Mouse (Mus musculus): ENCODE measurements at regions not wholly inside any gene's neighbourhood (a gene's known extent, or its start where the extent isn't known, plus 50 kb on each side); places are given as distances from the start of the nearest gene placed in this dataset.
"Not testable (repeated sequence)": the region's sequence is repeated elsewhere in the genome, so short reads cannot be mapped to it uniquely, and the experiment has no call there.

DNA sequence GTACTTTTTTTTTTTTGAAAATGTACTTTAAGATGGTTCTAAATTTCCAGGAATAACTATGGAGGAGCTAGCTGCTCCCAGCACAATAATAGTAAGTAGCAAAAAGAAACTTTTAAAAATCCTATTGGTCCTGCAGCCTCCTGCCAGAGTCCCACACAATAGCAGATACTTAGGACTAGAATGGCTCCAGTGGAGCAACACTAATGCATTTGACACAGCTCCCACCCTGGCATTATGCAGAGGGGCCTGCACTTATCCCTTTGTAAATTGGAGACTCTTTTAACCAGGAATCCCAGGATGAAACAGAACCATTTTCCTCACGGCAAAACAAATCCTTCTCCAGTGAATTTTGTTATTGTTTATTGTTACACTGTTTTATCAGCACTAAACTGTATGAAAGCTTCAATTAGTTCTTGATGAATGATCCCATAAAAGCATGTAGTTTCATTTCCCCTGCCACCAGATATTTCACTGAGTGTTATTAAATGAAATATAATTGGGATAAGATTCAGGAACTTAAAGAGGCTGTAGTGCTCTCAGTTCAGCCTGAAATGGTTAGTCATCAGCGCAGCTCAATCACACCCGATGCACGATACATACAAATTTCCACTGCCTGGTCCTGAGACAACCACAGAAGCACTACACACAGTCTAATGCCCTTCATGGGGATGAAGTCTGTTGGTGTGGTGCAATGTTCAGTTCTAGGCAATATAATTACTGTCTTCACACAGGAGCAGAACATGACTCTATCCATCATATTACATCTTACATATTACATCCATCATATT, 708.6 kb upstream of the Mms22l start:
- DNase-seq (ENCODE audit: low spot score in 2 of 2), result no peak

- no peak for DNase-seq (ENCODE audit: low spot score in 2 of 2)
Measured at GRCm38 (mm10) chr4:23823516-23823915, 672.7 kb upstream of the Mms22l start.

DNA sequence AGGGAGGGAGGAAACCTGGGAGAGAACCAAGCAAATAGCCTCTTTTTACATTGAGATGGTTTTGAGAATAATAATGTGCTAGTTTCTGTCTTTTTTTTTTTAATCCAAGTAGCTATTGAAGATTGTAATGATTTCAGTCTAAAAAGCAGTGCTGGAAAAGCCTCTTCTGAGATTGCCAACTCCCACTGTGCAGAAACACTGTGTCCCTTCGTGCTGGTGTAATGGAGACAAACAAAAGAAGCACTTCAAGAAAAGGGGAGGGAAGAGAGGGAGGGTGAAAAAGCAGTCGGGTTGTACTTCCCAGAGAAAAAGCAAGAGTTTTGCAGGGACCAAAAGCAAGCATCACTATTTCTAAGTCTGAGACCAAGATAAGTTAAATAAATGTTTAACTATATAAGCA, 669.4 kb upstream of the Mms22l start:
- DNase-seq (ENCODE audit: low spot score in 2 of 2), result no peak

DNA sequence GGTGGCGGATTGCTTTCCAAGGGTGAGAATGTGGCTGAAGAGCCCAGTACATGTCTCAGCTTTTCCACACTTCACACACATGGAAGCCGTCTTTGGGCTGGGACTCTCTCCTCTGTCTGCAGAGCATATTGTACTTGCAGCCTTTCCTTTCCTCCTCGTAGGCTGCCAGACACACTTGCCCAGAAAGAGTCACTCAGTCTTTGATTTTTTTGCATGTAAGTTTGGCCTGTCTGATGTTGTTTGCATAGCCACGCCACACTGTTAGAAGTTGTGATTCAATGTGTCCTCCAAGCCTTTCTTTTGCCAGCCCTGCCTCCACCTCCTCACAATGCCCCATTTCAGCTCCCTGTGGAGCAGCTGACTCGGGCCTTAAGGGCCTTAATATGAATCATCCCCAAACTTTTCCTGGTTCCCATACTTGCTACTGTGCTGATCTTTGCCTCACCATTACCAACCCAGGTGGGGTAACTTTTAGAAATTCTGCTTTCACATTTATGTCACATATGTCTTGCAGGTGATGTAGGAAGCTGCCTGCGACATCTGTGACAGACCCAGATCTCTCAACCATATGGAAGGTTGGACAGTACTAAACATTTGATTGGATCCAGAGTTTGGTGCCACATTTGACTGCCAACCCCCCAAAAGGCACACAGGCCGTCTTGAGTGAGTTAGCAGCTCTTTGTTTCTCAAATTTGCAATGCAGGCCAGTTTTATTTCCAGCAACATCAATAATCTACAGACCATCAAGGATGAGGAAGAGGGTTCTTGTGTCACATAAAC, 663.7 kb upstream of the Mms22l start:
- peak in 1 of 2 experiments; percentile 2 for DNase-seq (ENCODE audit: low spot score in 2 of 2)

DNA sequence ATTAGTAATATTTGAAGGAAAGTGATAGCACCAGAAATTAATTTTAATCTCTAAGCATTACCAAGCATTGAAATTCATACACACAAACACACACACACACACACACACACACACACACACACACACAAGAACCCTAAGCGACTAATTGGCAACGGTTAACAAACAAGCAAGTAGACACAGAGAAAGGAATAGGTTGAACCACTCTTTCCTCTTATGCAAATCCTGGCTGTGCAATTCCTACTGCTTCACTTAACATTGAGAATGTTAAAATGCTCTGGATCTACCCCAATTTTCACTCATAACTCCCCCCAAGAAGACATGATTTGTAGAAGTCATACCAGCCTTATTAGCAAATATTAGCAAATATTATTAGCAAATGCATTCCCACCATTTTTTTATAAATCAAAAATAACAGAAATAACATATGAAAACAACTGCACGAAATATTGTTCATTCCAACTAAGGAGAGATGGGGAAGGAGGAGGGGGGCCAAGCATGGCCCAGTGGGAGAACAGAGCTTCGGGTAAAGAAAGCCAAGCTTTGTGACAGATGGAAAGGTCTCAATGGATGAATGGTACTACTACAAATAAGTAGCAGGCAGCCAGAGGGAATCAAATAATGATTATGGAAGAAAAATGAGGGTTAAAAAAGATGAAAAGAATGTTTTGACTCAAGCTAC, 652.5 kb upstream of the Mms22l start:
- DNase-seq (ENCODE audit: low spot score in 2 of 2), result no peak

DNA sequence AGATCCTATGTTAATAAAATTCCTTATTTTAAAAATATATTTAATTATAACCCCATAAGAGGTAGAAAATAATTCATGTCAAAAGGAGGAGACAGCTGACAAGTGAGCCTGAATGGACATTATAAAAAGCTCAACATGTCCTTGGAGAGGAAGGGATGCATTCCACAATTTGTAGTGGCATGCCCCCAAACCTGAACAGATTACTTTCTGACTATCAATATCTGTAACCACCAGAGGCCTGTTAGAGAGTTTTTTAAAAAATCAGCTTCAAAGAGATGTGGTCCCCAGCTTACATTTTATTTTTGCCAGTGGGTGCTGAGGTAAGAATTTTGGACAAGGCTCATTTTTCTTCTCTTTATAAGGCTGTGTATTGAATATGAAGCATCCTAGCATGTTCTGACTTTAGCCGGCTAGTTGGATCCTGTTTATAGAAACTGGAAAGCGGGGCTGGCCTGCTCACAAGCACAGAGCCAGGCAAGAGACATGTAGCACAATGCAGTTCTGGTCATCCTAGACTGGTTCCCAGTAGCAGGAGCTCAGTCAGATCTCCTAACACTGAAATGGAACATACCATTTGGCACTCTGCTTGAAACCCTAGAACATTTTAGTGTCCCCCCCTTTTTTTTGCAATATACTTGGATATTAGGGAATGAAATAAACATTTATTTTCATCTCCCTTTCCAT, 651.8 kb upstream of the Mms22l start:
- DNase-seq (ENCODE audit: low spot score in 2 of 2), result no peak

- no peak for DNase-seq (ENCODE audit: low spot score in 2 of 2)
Measured at GRCm38 (mm10) chr4:23845263-23845662, 651.0 kb upstream of the Mms22l start.

GRCm38 (mm10) chr4:23850640-23851039, 645.6 kb upstream of the Mms22l start:
- DNase-seq (ENCODE audit: low spot score in 2 of 2), result no peak

DNA sequence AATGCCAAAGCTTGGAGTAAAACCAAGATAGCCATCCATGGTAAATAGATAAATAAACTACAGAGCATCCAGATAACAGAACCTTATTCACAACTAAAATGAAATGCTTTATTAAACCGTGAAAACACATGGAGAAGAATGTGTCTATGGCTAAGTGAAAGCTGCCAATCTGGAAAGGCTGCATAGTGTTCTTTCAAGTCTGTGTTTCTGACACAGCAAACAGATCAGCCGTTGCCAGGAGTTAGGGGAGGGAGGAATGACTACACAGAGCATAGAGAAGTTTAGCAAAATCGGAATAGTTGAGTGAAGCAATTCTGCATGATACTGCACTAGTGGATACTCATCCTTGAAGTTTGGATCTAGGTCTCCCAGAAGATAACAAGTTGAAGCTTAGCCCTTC, 633.8 kb upstream of the Mms22l start:
- DNase-seq (ENCODE audit: low spot score in 2 of 2), result no peak

DNA sequence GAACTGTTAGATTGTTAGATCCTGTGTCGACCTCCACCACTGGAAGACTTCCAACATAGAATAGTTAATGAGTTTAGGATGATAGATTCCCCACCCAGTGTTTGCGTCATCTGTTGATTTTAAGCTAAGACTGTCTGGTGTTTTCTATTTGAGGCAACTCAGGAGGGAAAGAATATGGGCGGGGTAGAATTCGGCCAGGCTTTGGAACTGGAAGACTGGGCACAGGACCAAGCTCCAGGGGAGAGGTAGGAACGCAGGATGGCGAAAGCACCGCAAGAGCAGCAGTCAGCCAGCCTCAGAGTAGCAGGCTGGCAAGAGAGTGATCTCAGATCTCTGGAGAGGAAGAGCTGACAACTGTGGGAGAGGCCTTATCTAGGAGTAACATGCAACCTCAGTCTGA, 616.2 kb upstream of the Mms22l start:
- no peak for DNase-seq (ENCODE audit: low spot score in 2 of 2)

DNA sequence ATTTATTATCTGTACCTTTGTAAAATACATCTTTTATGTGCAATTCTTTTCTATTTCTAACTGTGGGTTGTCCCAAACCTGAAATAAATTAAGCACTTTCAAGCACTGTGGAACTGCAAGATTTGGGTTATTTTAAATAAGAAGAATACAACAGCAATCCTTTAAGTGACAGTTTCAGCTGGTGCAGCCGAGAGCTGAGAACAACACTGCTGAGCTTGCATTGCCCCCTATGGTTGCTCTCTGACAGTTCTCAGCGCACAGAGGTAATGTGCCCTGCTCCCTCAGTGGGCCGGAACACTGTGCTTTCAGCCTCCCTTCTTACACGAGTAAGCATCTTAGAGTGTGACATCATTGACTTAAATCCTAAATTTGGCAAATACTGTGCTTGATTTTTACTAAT, 582.9 kb upstream of the Mms22l start:
- DNase-seq (ENCODE audit: low spot score in 2 of 2), result no peak

- no peak for DNase-seq (ENCODE audit: low spot score in 2 of 2)
Measured at GRCm38 (mm10) chr4:23913822-23914221, 582.4 kb upstream of the Mms22l start.

DNA sequence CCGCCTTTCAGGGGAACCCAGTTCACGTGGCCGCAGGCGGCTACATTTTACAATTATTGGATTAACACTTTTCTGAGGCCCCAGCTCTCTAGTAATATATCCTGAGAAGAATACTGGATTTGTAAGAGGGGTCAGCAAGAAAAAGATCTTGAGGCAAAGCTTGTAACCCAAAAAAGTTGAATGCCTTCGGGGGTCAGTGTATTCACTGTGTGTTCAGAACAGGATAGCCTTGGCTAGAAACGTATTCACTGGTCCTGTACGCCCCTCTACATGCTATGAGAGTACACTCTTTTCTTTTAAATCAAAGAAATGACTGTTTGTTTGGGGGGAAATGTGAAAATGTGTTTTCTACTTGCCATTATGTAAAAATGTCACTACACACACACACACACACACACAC, 581.8 kb upstream of the Mms22l start:
- DNase-seq (ENCODE audit: low spot score in 2 of 2), result no peak

- no peak for DNase-seq (ENCODE audit: low spot score in 2 of 2)
Measured at GRCm38 (mm10) chr4:23921520-23921919, 574.7 kb upstream of the Mms22l start.

DNA sequence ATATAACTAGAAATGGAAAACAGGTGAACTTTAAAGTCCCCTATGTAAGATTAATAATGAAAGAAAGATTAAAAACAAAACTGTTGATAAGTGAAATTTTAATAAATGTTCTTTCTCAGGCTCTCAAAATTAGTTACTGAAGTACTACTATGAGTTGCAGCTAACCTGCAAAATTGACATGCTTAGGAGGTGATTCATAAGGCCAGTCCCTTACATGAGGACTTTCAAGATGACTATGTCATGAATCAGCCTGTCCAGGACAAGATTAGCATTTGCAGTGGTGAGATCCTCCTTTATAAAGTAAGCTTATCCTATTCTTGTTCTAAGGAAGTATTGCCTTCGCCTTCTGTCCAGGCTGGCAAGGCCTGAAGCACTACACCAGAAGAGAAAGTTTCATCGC, 542.1 kb upstream of the Mms22l start:
- DNase-seq (ENCODE audit: low spot score in 2 of 2), result no peak

GRCm38 (mm10) chr4:23982193-23982592, 514.1 kb upstream of the Mms22l start:
- not testable (repeated sequence) for DNase-seq (ENCODE audit: low spot score in 2 of 2)

DNA sequence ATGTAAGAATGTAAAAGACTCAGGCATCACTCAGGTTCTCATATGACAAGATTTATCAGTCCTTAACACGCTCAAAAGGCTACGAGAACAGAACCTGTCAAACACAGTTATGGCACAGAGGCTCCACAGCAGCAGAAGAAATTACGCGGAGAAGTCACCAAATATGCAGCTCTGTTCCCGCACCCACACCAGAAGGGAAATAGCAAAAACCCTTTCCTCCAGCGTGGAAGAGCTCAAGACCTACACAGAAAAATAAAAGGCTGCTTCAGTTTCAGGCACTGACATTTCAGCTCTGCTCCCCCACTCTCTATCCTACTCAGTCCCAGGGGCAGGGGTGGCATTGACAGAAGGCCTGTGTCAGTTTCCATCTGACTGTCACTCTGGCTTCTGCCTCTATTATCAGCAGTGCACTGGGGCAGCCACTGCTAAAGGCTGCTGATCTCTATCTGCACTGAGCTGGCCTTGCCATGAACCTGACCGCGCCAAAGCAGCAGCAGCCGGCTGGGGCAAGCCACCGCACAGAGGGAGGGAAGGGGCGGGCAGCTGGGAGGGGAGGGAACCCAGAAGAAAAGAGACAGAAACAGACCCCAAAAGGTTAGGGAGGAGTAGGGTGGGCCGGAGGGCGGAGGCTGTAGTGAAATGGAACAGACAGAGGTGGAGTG, 513.3 kb upstream of the Mms22l start:
- no peak for DNase-seq (ENCODE audit: low spot score in 2 of 2)

DNA sequence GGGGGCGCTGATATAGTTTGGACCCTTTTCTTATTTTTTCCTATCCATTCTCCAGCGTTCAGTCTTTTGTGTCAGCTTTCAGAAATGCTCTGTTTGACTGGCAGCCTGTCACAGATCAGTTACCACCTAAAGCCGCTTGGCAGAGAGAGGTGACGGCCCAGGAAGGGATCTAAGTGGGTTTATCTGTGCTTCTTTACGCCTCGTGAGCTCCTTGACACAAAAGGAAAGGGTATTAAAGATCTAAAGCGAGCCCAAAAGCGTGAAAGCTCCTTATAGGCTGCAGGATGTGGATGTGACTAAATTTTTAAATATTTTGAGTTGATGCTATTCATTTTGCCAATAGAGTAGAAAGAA, 512.8 kb upstream of the Mms22l start:
- DNase-seq (ENCODE audit: low spot score in 2 of 2), result no peak

- no peak for DNase-seq (ENCODE audit: low spot score in 2 of 2)
Measured at GRCm38 (mm10) chr4:23984005-23984404, 512.2 kb upstream of the Mms22l start.

DNA sequence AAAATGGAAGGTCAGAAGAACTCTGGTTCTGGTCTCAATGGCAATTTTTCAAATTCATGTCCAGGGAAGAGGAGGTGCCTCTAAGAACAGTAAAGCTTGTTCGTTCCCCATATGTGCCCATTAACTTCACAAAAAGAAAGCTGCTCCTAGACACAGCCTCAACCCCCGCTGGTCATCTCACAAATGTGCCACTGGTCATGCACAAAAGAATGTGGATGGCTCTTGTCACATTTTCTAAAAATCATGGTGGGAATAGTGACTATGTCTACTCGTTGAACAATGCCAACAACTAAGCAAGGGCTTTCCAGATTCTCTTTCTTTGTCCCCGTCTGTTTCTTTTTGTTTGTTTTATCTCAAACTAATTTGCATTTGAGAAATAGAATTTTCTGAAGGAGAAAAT, 510.3 kb upstream of the Mms22l start:
- DNase-seq (ENCODE audit: low spot score in 2 of 2), result no peak

DNA sequence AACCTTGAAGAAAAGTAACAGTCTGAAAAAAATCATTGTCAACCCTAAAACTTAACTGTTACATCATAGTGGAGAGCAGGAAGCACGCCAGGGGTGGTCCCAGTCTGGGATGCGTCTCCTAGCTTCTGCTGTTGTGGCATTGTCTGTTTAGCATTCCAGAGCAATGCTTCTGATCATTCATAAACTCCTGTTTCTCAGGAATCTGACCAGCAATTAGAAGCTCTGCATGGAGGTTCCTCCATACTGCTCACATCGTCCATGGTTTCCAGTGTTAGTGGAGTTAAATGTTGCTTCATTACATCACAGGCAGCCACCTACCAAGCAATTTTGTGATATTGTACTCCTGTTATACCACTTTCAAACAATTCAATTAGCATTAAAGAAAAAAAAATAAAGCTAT, 502.4 kb upstream of the Mms22l start:
- no peak for DNase-seq (ENCODE audit: low spot score in 2 of 2)

All from heart, adult 9 months (tissue).